ENCODE assay signal across 8 mouse cellular contexts in the genomic region with DNA sequence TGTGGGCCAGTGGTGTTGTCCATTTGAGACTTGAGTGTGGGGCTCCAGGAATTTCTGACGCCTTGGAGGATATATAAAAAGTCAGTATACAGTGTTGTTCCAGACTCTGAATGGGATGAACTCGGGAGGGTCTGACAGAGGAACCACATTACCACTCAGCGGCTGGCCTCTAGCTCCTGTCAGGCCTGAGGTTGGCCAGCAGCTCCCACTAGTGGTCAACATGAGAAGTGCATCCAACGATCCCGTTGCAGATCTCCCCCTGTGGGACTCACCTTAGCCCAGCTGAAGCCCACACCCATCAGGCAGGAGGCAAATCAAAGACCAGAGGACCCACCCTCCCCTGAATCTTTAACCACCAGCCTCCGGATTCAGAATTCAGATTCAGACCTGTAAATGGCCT. TPM values are rescaled to one million over a fixed set of nuclear protein-coding genes. Genes with fewer than 3 reads are reported as not detected.
DNase-seq lines count a peak whose midpoint lies in the region; ATAC-seq lines count a peak whose summit lies in the region.
"Had no signal": no experiment of that assay in that cellular context is flagged by ENCODE, and none has a peak within 500 bp of the region (broad histone marks: within the 10 kb centered on the region; RNA-seq: fewer than 3 reads in every experiment).

No protein-coding gene starts in this region.

- peaks cover 47% of the 10 kb centered on the region for H3K27me3 ChIP-seq in intestine, embryonic 15.5 days (replicated peaks)
- H3K27me3 ChIP-seq in midbrain, embryonic 12.5 days, result peaks cover 95% of the 10 kb centered on the region

- intact Hi-C loops in gastrocnemius, postnatal 14 days (cut with DNase I; ENCODE audit: low total_unique reads), result no loop called here
- intact Hi-C loops in left cerebral cortex, postnatal 14 days (cut with DNase I), result loop anchor here (1.0 kb wide), 1 partner anchor 120 kb away; no protein-coding TSS in a partner anchor

- H3K4me2 ChIP-seq in intestine, embryonic 15.5 days (replicated peaks), result no peak overlapping the region
- no peak overlapping the region for H3K4me2 ChIP-seq in midbrain, embryonic 12.5 days (replicated peaks)

- H3K27ac ChIP-seq in intestine, embryonic 15.5 days, result no peak overlapping the region
- H3K27ac ChIP-seq in midbrain, embryonic 12.5 days (replicated peaks), result no peak overlapping the region
- H3K27ac ChIP-seq: macrophage had no signal

- H3K9me3 ChIP-seq in intestine, embryonic 15.5 days, result no peaks in the 10 kb centered on the region
- H3K9me3 ChIP-seq in midbrain, embryonic 12.5 days, result no peaks in the 10 kb centered on the region

- peak; percentile 72 to 75 for DNase-seq in adrenal gland, adult 18-20 months (ENCODE audit: low spot score in 2 of 2)
- DNase-seq in cerebellum, postnatal 36 days, result peak; percentile 70 to 78
- DNase-seq in gastrocnemius, postnatal 14 days, result peak; percentile 69
- peak; percentile 70 to 85 for DNase-seq in left cerebral cortex, postnatal 14 days (ENCODE audit: low spot score in 2 of 2)
- peak; percentile 44 for DNase-seq in skeletal muscle tissue, adult 2 months (ENCODE audit: low read depth, low spot score)

- H3K36me3 ChIP-seq in intestine, embryonic 15.5 days, result no peaks in the 10 kb centered on the region
- no peaks in the 10 kb centered on the region for H3K36me3 ChIP-seq in midbrain, embryonic 12.5 days

- no peak overlapping the region for H3K9ac ChIP-seq in intestine, embryonic 15.5 days
- no peak overlapping the region for H3K9ac ChIP-seq in midbrain, embryonic 12.5 days (replicated peaks)

- no peak overlapping the region for H3K4me3 ChIP-seq in intestine, embryonic 15.5 days (replicated peaks)
- no peak overlapping the region for H3K4me3 ChIP-seq in midbrain, embryonic 12.5 days

- peaks cover 11% of the 10 kb centered on the region for H3K4me1 ChIP-seq in intestine, embryonic 15.5 days (replicated peaks)
- peaks cover 16% of the 10 kb centered on the region for H3K4me1 ChIP-seq in midbrain, embryonic 12.5 days

- 4% methylated on average over 6 of the region's 6 CpGs for WGBS in intestine, embryonic 15.5 days
- WGBS in midbrain, embryonic 12.5 days, result 0% methylated on average over 6 of the region's 6 CpGs

- peak; percentile 50; the same call in 1 of the 2 replicates for ATAC-seq in intestine, embryonic 15.5 days
- ATAC-seq in midbrain, embryonic 12.5 days (ENCODE audit: low FRiP score, low read depth), result peak; percentile 20; the same call in 1 of the 2 replicates

RNA-seq across cellular contexts. Expression of a gene that starts 1.9 kb away (rescaled TPM):
- total RNA-seq in adrenal gland, adult 18-20 months (2021), result under 1 TPM; 0.06 to 0.07 TPM
- under 1 TPM; 0.22 to 0.53 TPM for total RNA-seq in gastrocnemius, postnatal 14 days (2021)
- 0.45 TPM in 2 replicates for polyA plus RNA-seq in intestine, embryonic 15.5 days (2015; fragmentation: Nextera tagmentation; extraction: Ambion mirVana)
- total RNA-seq in left cerebral cortex, postnatal 14 days (2021), result 1 to 10 TPM; 1.9 to 3.0 TPM
- 0.18 and 0.33 TPM in 2 replicates for polyA plus RNA-seq in midbrain, embryonic 12.5 days (2016; fragmentation: Nextera tagmentation; extraction: Ambion mirVana)
- polyA plus RNA-seq: macrophage had no signal
